Mouse (Mus musculus): ENCODE data around the gene Gfra1.

DNA sequence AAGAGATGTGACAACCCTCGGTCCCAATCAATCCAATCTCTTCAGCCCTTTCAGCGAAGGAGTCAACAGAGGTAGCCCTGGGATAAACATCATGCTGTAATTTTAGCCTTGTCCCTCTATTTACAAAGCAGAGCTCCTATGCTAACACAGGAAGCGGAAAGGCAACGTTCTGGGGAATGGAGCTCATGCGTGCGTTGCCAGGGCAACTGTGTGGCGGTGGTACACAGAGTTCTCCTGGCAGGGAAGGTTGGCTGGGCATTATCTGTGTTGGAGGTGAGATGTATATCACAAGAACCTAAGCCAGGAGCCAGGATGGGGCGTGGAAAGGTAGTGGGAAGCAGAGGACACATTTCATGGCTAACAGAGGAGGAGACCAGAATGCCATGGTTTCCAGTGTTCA, 194.8 kb downstream of the Gfra1 start:
- TF ChIP-seq POLR2A (IDR thresholded peaks at IDR 0.05; ENCODE audit: borderline replicate concordance, extremely low read depth, insufficient read depth, insufficient read length, poor library complexity, severe bottlenecking) (no peak), CTCF (IDR thresholded peaks at IDR 0.05; ENCODE audit: borderline replicate concordance, extremely low read depth, insufficient read depth, insufficient read length) (no peak)

All from brain, embryonic 14.5 days (tissue).